Mouse (Mus musculus): ENCODE results near the gene Ppp6r1. TPM values are rescaled to one million over a fixed set of nuclear protein-coding genes. Genes with fewer than 3 reads are reported as not detected.

The Ppp6r1 gene
- total and polyA plus RNA-seq, 3 experiments, result 89.5 to 167 TPM; not detected in 1

GRCm38 (mm10) chr7:4613740-4614403, 44.9 kb downstream of the Ppp6r1 start:
- Histone ChIP-seq H3K4me3 (ENCODE audit: control insufficient read depth in 1 of 2, insufficient read depth in 1 of 2, low read depth in 2 of 2, low read length in 2 of 2) (peak overlapping the region; percentile 9 to 14; a peak in 1 of 4 replicates), H3K9ac (ENCODE audit: control insufficient read depth, low read depth, low read length, poor library complexity, severe bottlenecking) (no peak overlapping the region; the same call in 1 of the 2 replicates)
- DNase-seq (ENCODE audit: low read depth, low spot score), result peak; percentile 30

GRCm38 (mm10) chr7:4612956-4613355, 45.9 kb downstream of the Ppp6r1 start:
- Histone ChIP-seq H3K4me1 (ENCODE audit: control insufficient read depth in 1 of 2, insufficient read depth in 2 of 2, low read length in 2 of 2) (peaks cover 0 to 11% of the 10 kb centered on the region in 2 experiments; a peak in 2 of 4 replicates), H3K4me3 (ENCODE audit: control insufficient read depth in 1 of 2, insufficient read depth in 1 of 2, low read depth in 2 of 2, low read length in 2 of 2) (no peak overlapping the region), H3K27me3 (ENCODE audit: control insufficient read depth in 1 of 2, insufficient read depth in 2 of 2, low read length in 2 of 2) (peaks cover 0 to 2% of the 10 kb centered on the region in 2 experiments; a peak in 2 of 4 replicates), H3K27ac (ENCODE audit: control insufficient read depth, low read depth, low read length) (no peak overlapping the region), H3K36me3 (ENCODE audit: control insufficient read depth in 1 of 2, insufficient read depth in 2 of 2, low read length in 2 of 2) (0 out of 4 replicates have a peak, but pooled peaks cover 0 to 2% of the 10 kb centered on the region in 2 experiments), H3K9me3 (replicated peaks; ENCODE audit: insufficient read depth, low read length) (no peaks in the 10 kb centered on the region), H3K79me2 (ENCODE audit: control insufficient read depth, insufficient read depth, low read length, poor library complexity) (no peaks in the 10 kb centered on the region), H3K9ac (ENCODE audit: control insufficient read depth, low read depth, low read length, poor library complexity, severe bottlenecking) (no peak overlapping the region)
- no peak for DNase-seq (ENCODE audit: low read depth, low spot score)
- no peak for TF ChIP-seq BHLHE40 (IDR thresholded peaks at IDR 0.05; ENCODE audit: borderline replicate concordance, low read depth, low read length)
- TF ChIP-seq TCF12 (IDR thresholded peaks at IDR 0.05; ENCODE audit: low read depth, low read length), result no peak

More at GRCm38 (mm10) chr7:4613740-4614403, 44.9 kb downstream of the Ppp6r1 start:
- Histone ChIP-seq H3K79me2 (ENCODE audit: control insufficient read depth, insufficient read depth, low read length, poor library complexity) (no peaks in the 10 kb centered on the region), H3K4me1 (ENCODE audit: control insufficient read depth in 1 of 2, insufficient read depth in 2 of 2, low read length in 2 of 2) (peaks cover 0 to 11% of the 10 kb centered on the region in 2 experiments; a peak in 2 of 4 replicates), H3K36me3 (ENCODE audit: control insufficient read depth in 1 of 2, insufficient read depth in 2 of 2, low read length in 2 of 2) (0 out of 4 replicates have a peak, but pooled peaks cover 0 to 2% of the 10 kb centered on the region in 2 experiments), H3K27ac (ENCODE audit: control insufficient read depth, low read depth, low read length) (no peak overlapping the region), H3K27me3 (ENCODE audit: control insufficient read depth in 1 of 2, insufficient read depth in 2 of 2, low read length in 2 of 2) (peaks cover 0 to 2% of the 10 kb centered on the region in 2 experiments; a peak in 2 of 4 replicates), H3K9me3 (replicated peaks; ENCODE audit: insufficient read depth, low read length) (no peaks in the 10 kb centered on the region)
- TF ChIP-seq BHLHE40 (IDR thresholded peaks at IDR 0.05; ENCODE audit: borderline replicate concordance, low read depth, low read length) (peak; percentile 86), E2F4 (IDR thresholded peaks at IDR 0.05; ENCODE audit: borderline replicate concordance, low read depth, low read length) (no peak), ETS1 (IDR thresholded peaks at IDR 0.05; ENCODE audit: low read depth, low read length) (0 out of 2 replicates have a peak, but pooled peaks have one; percentile 35), MXI1 (IDR thresholded peaks at IDR 0.05; ENCODE audit: low read depth, low read length) (0 out of 2 replicates have a peak, but pooled peaks have one; percentile 26), SIN3A (IDR thresholded peaks at IDR 0.05; ENCODE audit: low read length) (0 out of 2 replicates have a peak, but pooled peaks have one; percentile 21), USF2 (IDR thresholded peaks at IDR 0.05; ENCODE audit: borderline replicate concordance in 1 of 2, insufficient read depth in 1 of 2, low read depth in 1 of 2, low read length in 2 of 2) (no peak), GABPA (IDR thresholded peaks at IDR 0.05; ENCODE audit: low read depth, low read length) (no peak), EP300 (IDR thresholded peaks at IDR 0.05; ENCODE audit: low read depth in 1 of 2, low read length in 2 of 2) (peak; percentile 15 to 59; a peak in 2 of 4 replicates), TCF12 (IDR thresholded peaks at IDR 0.05; ENCODE audit: low read depth, low read length) (peak; percentile 17; the same call in 1 of the 2 replicates), KAT2A (conservative IDR thresholded peaks at IDR 0.05; ENCODE audit: low read depth, low read length) (no peak)

GRCm38 (mm10) chr7:4612386-4612785, 46.4 kb downstream of the Ppp6r1 start:
- H3K36me3 ChIP-seq (ENCODE audit: control insufficient read depth in 1 of 2, insufficient read depth in 2 of 2, low read length in 2 of 2), result 0 out of 4 replicates have a peak, but pooled peaks cover 0 to 2% of the 10 kb centered on the region in 2 experiments
- H3K27me3 ChIP-seq (ENCODE audit: control insufficient read depth in 1 of 2, insufficient read depth in 2 of 2, low read length in 2 of 2), result no peaks in the 10 kb centered on the region; a peak in 1 of 4 replicates
- DNase-seq (ENCODE audit: low read depth, low spot score), result no peak
- no peak overlapping the region for H3K4me3 ChIP-seq (ENCODE audit: control insufficient read depth in 1 of 2, insufficient read depth in 1 of 2, low read depth in 2 of 2, low read length in 2 of 2)
- H3K4me1 ChIP-seq (ENCODE audit: control insufficient read depth in 1 of 2, insufficient read depth in 2 of 2, low read length in 2 of 2), result peaks cover 0 to 11% of the 10 kb centered on the region in 2 experiments; a peak in 2 of 4 replicates
- no peaks in the 10 kb centered on the region for H3K79me2 ChIP-seq (ENCODE audit: control insufficient read depth, insufficient read depth, low read length, poor library complexity)
- H3K9ac ChIP-seq (ENCODE audit: control insufficient read depth, low read depth, low read length, poor library complexity, severe bottlenecking), result no peak overlapping the region
- H3K9me3 ChIP-seq (replicated peaks; ENCODE audit: insufficient read depth, low read length), result no peaks in the 10 kb centered on the region
- no peak overlapping the region for H3K27ac ChIP-seq (ENCODE audit: control insufficient read depth, low read depth, low read length)
- TF ChIP-seq CTCF (IDR thresholded peaks at IDR 0.05 in 2 of 3, conservative IDR thresholded peaks at IDR 0.05 in 1 of 3; ENCODE audit: control insufficient read depth in 1 of 3, insufficient read depth in 1 of 3, low read depth in 2 of 3, low read length in 3 of 3, poor library complexity in 1 of 3, severe bottlenecking in 1 of 3) (no peak), GATA1 (IDR thresholded peaks at IDR 0.05; ENCODE audit: low read depth, low read length) (no peak), JUND (IDR thresholded peaks at IDR 0.05; ENCODE audit: low read depth, low read length) (no peak), E2F4 (IDR thresholded peaks at IDR 0.05; ENCODE audit: borderline replicate concordance, low read depth, low read length) (no peak), MAX (IDR thresholded peaks at IDR 0.05; ENCODE audit: low read length) (no peak), ELF1 (IDR thresholded peaks at IDR 0.05; ENCODE audit: low read depth, low read length) (no peak), TAL1 (IDR thresholded peaks at IDR 0.05; ENCODE audit: low read length) (no peak)

Measured in MEL (cell line).